Mouse (Mus musculus): ENCODE measurements around the gene Cers3.

- TF ChIP-seq ZNF384 (IDR thresholded peaks at IDR 0.05; ENCODE audit: low read depth, low read length) = no peak
- TF ChIP-seq MAFK (IDR thresholded peaks at IDR 0.05; ENCODE audit: insufficient read depth, low read depth, low read length) = no peak
- TF ChIP-seq HCFC1 (IDR thresholded peaks at IDR 0.05; ENCODE audit: borderline replicate concordance, insufficient read depth, low read length) = no peak
- no peak for TF ChIP-seq CHD2 (IDR thresholded peaks at IDR 0.05; ENCODE audit: low read depth, low read length)
These were observed 26.6 kb downstream of the Cers3 start for GRCm38 (mm10) chr7:66769902-66770301.
